Mouse (Mus musculus): ENCODE results near the gene Gm11032. TPM values are rescaled to one million over a fixed set of nuclear protein-coding genes. Genes with fewer than 3 reads are reported as not detected.
"Not testable (repeated sequence)": the region's sequence is repeated elsewhere in the genome, so short reads cannot be mapped to it uniquely, and the experiment has no call there.

The Gm11032 gene
- total RNA-seq, 2 experiments from 2014 or later, result not detected

- no peak for DNase-seq (ENCODE audit: low spot score in 2 of 2)
Observed at GRCm38 (mm10) chr11:4622997-4623396, 3.1 kb downstream of the Gm11032 start.

GRCm38 (mm10) chr11:4625931-4626330 lies 6.1 kb downstream of the Gm11032 start:
- no peak for DNase-seq (ENCODE audit: low spot score in 2 of 2)

GRCm38 (mm10) chr11:4627636-4628035 lies 7.8 kb downstream of the Gm11032 start:
- no peak for DNase-seq (ENCODE audit: low spot score in 2 of 2)

GRCm38 (mm10) chr11:4629861-4630280 lies 10.0 kb downstream of the Gm11032 start:
- no peak for DNase-seq (ENCODE audit: low spot score in 2 of 2)

GRCm38 (mm10) chr11:4633420-4633819 lies 13.6 kb downstream of the Gm11032 start:
- no peak for DNase-seq (ENCODE audit: low spot score in 2 of 2)

DNA sequence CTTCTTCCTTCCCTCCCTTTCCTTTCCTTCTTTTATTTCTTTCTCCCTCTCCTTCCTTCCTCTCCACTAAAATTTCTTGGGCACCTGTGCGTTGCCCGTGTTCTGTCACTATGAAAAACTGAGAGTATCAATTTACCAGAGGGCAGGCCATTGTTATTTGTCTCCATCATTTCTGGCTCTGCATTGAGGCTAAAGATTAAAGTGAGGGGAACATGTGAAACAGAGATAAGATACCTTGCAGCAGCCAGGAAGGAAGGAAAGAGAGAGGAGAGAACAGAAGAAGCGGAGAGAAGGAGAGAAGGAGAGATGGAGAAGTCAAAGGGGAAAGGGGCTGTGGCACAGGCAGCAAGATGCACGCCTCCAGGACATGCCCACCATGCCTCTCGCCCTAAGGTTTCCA lies 14.5 kb downstream of the Gm11032 start:
- DNase-seq (ENCODE audit: low spot score in 2 of 2), result no peak

- DNase-seq (ENCODE audit: low spot score in 2 of 2), result no peak
Observed at GRCm38 (mm10) chr11:4636782-4637342, 17.0 kb downstream of the Gm11032 start.

DNA sequence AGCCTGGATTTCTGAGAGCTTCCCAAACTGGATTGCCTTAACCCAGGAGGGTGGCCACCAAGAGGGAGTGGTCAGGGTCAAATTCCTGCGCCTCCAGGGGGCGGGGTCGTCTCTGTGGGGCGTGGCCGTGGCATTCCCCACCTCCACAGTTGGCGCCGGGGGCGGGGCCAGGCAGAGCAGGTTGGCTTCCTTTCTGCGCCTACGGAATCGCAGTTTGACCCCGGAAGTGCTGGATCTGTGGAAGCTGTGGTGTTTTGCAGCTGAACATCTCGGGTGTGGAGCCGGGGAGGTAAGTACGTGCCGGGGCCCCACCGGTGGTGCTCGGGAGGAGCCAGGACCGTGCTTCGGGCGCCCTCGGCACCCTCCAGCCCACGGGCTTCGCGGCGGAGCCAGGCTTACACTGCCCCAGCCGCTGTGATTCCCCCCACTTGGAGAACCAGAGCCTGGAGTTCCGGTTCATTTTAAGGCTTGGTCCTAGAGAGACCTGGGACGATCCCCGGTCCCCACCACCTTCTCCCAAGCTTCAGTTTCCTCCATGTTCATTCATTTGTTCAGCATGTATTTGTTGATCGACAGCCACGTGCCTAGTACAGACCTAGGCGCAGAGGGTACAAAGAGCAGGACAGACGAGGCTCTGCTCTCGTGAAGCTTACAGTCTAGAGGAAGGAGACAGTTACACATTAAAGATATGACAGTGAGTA lies 17.8 kb downstream of the Gm11032 start, which contains the start of gene Ascc2:
Gene Ascc2 (plus strand): TSS at position 214 of the 701 bp plus-strand sequence.
- DNase-seq (ENCODE audit: low spot score in 2 of 2), result peak; percentile 88 to 90

DNA sequence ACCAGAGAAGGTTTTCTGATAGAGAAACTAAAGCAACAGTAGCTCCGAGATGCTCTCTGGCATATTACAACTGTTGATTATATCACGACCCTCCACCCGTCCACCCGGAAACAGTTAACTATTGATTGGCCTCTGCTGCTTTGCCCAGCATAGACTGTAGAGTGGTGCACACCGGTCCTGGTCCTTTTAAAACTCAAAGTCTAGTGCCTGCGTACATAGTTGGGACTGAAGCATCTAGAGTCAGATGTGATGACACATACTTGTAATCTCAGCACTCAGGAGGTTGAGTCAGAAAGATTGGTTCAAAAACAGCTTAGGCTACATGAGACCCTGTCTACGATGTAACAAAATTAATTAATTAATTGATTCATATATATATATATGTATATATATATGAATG lies 18.4 kb downstream of the Gm11032 start:
- no peak for DNase-seq (ENCODE audit: low spot score in 2 of 2)

DNA sequence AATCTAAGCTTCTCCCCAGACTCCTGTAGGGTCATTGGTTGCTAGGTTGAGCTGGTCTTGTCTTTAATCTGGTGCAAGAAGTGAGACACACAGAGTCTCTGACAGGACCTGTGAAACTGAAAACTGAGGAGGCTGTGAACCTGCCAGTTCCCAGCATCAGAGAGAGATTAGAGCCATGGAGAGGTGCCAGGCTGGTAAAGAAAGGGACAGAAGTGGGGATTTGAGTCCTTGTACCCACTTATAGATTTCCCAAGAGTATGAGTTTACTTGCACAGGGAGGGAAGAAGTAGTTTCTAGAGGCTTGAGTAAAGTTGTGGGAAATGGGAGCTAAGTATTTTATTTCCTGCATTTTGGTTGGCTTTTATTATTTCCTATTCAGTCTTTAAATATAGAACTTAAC lies 21.3 kb downstream of the Gm11032 start:
- no peak for DNase-seq (ENCODE audit: low spot score in 2 of 2)

- DNase-seq (ENCODE audit: low spot score in 2 of 2), result no peak
Observed at GRCm38 (mm10) chr11:4643722-4644121, 23.9 kb downstream of the Gm11032 start.

DNA sequence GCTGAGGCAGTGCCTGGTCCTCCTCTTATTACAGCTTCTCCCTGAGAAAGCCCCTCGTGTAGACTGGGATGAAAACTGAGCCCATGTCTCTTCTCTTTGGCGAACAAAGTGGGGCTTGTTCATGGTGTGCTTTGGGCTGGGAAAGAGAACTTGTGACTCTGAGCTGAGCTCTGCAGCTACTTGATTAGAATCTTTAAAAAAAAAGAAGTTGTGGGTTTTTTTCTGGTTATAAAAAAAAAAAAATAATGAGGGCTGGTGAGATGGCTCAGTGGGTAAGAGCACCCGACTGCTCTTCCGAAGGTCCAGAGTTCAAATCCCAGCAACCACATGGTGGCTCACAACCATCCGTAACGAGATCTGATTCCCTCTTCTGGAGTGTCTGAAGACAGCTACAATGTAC lies 25.3 kb downstream of the Gm11032 start:
- DNase-seq (ENCODE audit: low spot score in 2 of 2), result not testable (repeated sequence)

GRCm38 (mm10) chr11:4646409-4646808 lies 26.5 kb downstream of the Gm11032 start:
- DNase-seq (ENCODE audit: low spot score in 2 of 2), result no peak

- no peak for DNase-seq (ENCODE audit: low spot score in 2 of 2)
Observed at GRCm38 (mm10) chr11:4659818-4660217, 40.0 kb downstream of the Gm11032 start.

DNA sequence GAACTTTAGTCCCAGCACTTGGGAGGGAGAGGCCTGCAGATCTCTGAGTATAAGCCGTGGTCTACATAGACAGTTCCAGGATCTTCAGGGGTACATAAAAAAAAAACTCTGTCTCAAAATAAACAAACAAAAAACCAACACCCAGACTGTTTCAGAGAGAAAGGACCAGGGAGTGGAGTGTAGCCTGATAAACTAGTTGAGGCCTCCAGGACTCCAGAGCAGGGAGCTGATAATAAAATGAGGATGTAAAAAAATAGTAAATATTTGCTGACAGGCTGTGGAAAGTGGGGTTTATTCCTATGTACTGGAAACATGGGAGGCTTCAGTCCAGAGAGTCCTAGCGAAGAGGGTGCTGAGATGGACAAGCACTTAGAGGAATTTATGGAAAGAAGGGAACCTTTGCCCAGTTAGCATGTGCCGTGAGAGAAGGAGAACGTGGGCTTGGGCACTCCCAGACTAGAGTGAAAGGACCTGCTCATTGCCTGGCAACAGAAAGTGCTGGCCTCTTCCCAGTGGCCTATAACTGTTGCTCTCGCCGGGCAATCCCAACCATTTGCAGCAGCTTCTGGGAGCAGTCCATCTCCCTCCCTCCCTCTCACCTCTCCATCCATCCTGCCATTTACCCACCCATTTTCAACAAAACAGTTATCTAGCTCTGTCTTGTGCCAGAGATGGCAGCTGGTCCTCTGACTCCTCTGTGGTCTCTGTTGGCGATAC lies 40.6 kb downstream of the Gm11032 start:
- no peak for DNase-seq (ENCODE audit: low spot score in 2 of 2)

- no peak for DNase-seq (ENCODE audit: low spot score in 2 of 2)
Observed at GRCm38 (mm10) chr11:4661324-4661723, 41.5 kb downstream of the Gm11032 start.

DNA sequence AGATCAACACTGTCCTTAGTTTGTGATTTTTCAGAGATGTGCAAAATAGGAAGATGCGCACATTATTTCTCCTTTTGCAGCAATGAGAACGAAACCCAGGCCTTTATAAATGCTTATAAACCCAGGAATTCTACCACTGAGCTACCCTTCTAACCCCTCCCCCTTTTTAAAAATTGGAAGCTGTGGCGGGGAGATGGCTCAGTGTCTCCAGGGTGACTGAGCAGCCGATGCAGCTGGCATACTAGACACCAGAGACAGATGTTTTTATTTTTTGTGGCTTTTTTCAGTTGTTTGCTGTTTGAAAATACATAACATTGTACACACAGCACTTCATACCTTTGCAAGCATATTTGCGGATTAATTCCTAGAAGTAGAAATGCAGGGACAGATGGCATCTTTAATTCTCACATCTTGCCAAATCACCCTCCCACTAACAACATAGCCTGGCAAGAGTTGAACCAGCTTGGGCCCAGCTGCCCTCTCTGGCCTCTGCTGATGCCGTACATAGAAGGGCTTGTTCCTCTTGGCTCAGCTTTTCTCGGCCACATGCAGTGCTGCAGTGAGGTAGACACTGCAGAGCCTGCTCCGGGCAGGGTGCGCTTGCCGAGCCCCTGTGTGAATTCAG lies 42.1 kb downstream of the Gm11032 start:
- DNase-seq (ENCODE audit: low spot score in 2 of 2), result no peak

- no peak for DNase-seq (ENCODE audit: low spot score in 2 of 2)
Observed at GRCm38 (mm10) chr11:4662496-4662878, 42.6 kb downstream of the Gm11032 start.
